Mouse (Mus musculus) G1E (cell line): ENCODE measurements around the gene Pfn4.

Source experiments
- CTCF ChIP-seq: IDR thresholded peaks from 2 replicates; pipeline ENCODE4 v1.5.1; 2012; ENCODE audit warnings: low read depth, low read length, inconsistent platforms, mixed read lengths
- GATA1 ChIP-seq: IDR thresholded peaks from 2 replicates; pipeline ENCODE4 v1.6.1; 2012; ENCODE audit warnings: borderline replicate concordance, low read length, inconsistent platforms, mixed read lengths

DNA sequence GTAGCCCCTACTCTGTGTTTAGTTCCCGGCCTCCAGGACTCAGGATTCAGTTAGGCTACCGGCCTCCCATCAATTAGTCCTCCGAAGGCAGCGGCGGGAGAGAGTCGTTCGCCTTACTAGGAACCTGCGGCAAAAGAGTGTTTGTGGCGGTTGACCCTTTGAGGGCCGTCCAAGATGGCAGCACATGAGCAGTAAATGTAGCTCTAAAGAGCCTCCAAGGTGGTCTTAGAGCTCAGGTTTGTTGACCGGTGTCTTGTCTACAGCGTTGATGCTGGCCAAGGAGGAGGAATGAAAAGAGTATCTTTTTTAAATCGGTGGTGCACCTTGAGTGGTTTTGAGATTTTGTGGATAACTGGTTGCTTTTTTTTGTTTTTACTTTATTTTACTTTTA is 506 bp downstream of the Pfn4 start:
- no peak for TF ChIP-seq GATA1
- no peak for TF ChIP-seq CTCF
